ENCODE assay signal across 17 mouse cellular contexts in the genomic region with DNA sequence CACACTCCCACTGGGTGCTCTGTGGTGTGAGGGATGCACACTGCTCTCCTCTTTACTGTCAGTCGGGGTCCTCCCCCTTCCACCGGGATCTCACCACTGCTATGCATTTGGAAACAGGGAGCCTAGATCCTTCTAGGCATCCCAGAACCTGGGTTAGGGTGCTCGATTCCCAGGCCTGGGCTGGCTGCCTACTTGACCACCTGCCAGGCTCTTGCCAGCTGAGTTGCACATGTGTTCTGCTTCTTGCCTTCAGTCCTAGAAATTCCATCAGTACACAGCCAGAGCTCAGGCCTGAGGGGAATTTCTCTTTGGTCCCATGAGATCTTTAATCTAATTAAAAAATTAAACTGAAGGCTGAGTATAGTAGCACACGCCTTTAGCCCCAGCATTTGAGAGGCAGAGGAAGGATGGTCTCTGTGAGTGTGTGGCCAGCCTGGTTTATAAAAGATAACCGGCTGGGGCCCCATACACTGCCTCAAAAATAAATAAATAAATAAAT. TPM values are rescaled to one million over a fixed set of nuclear protein-coding genes. Genes with fewer than 3 reads are reported as not detected.
A peak's percentile ranks its signal among the peaks of the same experiment; 100 is the strongest.
DNase-seq lines count a peak whose midpoint lies in the region; ATAC-seq and TF ChIP-seq lines count a peak whose summit lies in the region.
"Had no signal": no experiment of that assay in that cellular context is flagged by ENCODE, and none has a peak within 500 bp of the region (broad histone marks: within the 10 kb centered on the region; RNA-seq: fewer than 3 reads in every experiment).

No protein-coding gene starts in this region.

- H3K27ac ChIP-seq in heart, embryonic 14.5 days (replicated peaks in 1 of 2; ENCODE audit: control insufficient read depth in 1 of 2, insufficient read depth in 1 of 2, low read depth in 2 of 2, low read length in 2 of 2) = no peak overlapping the region
- no peak overlapping the region for H3K27ac ChIP-seq in liver, embryonic 11.5 days (ENCODE audit: low read depth, low read length)
- no peak overlapping the region for H3K27ac ChIP-seq in liver, postnatal 0 days (ENCODE audit: low read depth)
- H3K27ac ChIP-seq in limb, embryonic 14.5 days (replicated peaks; ENCODE audit: low read depth, low read length) = 0 out of 2 replicates have a peak overlapping the region, but pooled peaks have one; percentile 19
- H3K27ac ChIP-seq: embryonic facial prominence, embryonic 15.5 days; hindbrain, embryonic 14.5 days had no signal

- peaks cover 11 to 16% of the 10 kb centered on the region in 2 experiments for H3K4me1 ChIP-seq in heart, embryonic 14.5 days (ENCODE audit: control insufficient read depth in 2 of 2, insufficient read depth in 2 of 2, low read length in 2 of 2)
- peaks cover 15% of the 10 kb centered on the region for H3K4me1 ChIP-seq in liver, embryonic 11.5 days (replicated peaks; ENCODE audit: control insufficient read depth, insufficient read depth, low read length)
- H3K4me1 ChIP-seq in liver, postnatal 0 days (ENCODE audit: insufficient read depth) = peaks cover 13% of the 10 kb centered on the region
- H3K4me1 ChIP-seq in limb, embryonic 14.5 days (ENCODE audit: control insufficient read depth, insufficient read depth, low read length) = peaks cover 10% of the 10 kb centered on the region

- H3K9me3 ChIP-seq in heart, embryonic 14.5 days (ENCODE audit: control insufficient read depth, low read length) = no peaks in the 10 kb centered on the region
- H3K9me3 ChIP-seq in liver, embryonic 11.5 days (ENCODE audit: control insufficient read depth, low read length) = no peaks in the 10 kb centered on the region
- no peaks in the 10 kb centered on the region for H3K9me3 ChIP-seq in liver, postnatal 0 days (ENCODE audit: low read length)
- no peaks in the 10 kb centered on the region for H3K9me3 ChIP-seq in limb, embryonic 14.5 days (ENCODE audit: control insufficient read depth, low read length)
- H3K9me3 ChIP-seq: embryonic facial prominence, embryonic 15.5 days had no signal

- no peak for TF ChIP-seq CTCF in liver, postnatal 0 days (IDR thresholded peaks at IDR 0.05; ENCODE audit: low read depth)

- no peak overlapping the region for H3K4me3 ChIP-seq in heart, embryonic 14.5 days (ENCODE audit: control insufficient read depth in 1 of 2, insufficient read depth in 1 of 2, low read depth in 1 of 2, low read length in 2 of 2)
- no peak overlapping the region for H3K4me3 ChIP-seq in liver, embryonic 11.5 days (ENCODE audit: low read depth, low read length)
- H3K4me3 ChIP-seq in liver, postnatal 0 days (ENCODE audit: low read depth, low read length) = no peak overlapping the region
- no peak overlapping the region for H3K4me3 ChIP-seq in limb, embryonic 14.5 days (replicated peaks; ENCODE audit: low read length)
- H3K4me3 ChIP-seq: embryonic facial prominence, embryonic 15.5 days had no signal

- no peaks in the 10 kb centered on the region for H3K27me3 ChIP-seq in heart, embryonic 14.5 days (ENCODE audit: control insufficient read depth, insufficient read depth, low read length)
- H3K27me3 ChIP-seq in liver, embryonic 11.5 days (replicated peaks; ENCODE audit: control insufficient read depth, insufficient read depth, low read length) = no peaks in the 10 kb centered on the region
- H3K27me3 ChIP-seq in liver, postnatal 0 days (ENCODE audit: insufficient read depth, low read length) = no peaks in the 10 kb centered on the region
- no peaks in the 10 kb centered on the region for H3K27me3 ChIP-seq in limb, embryonic 14.5 days (ENCODE audit: control insufficient read depth, insufficient read depth, low read length)
- H3K27me3 ChIP-seq: embryonic facial prominence, embryonic 15.5 days had no signal

- WGBS in heart, embryonic 14.5 days = 71% methylated on average over 5 of the region's 5 CpGs
- 67% methylated on average over 5 of the region's 5 CpGs for WGBS in liver, embryonic 11.5 days
- 73% methylated on average over 5 of the region's 5 CpGs for WGBS in liver, postnatal 0 days (ENCODE audit: insufficient replicate concordance)
- WGBS in limb, embryonic 14.5 days = 63% methylated on average over 5 of the region's 5 CpGs

- ATAC-seq in heart, embryonic 14.5 days (ENCODE audit: insufficient number of reproducible peaks, insufficient read depth, low FRiP score, low read depth) = no peak
- no peak for ATAC-seq in liver, embryonic 11.5 days (replicated peaks; ENCODE audit: low FRiP score)
- ATAC-seq in liver, postnatal 0 days = no peak
- no peak for ATAC-seq in limb, embryonic 14.5 days (ENCODE audit: low FRiP score, low read depth)

- DNase-seq in adrenal gland, adult 2 months = peak; percentile 50
- no peak for DNase-seq in adrenal gland, adult 18-20 months (ENCODE audit: low spot score in 2 of 2)
- no peak for DNase-seq in heart, postnatal 36 days
- no peak for DNase-seq in liver, embryonic 11.5 days (ENCODE audit: low spot score)
- no peak for DNase-seq in liver, postnatal 0 days
- DNase-seq in limb, embryonic 14.5 days (ENCODE audit: low spot score) = no peak
- no peak for DNase-seq in left cerebral cortex, adult 11 months (ENCODE audit: low spot score)
- DNase-seq: adrenal gland, postnatal 25 days; cerebellum, postnatal 14 days; kidney, postnatal 10 days; layer of hippocampus, adult 9-11 months; lung, embryonic 14.5 days had no signal

- H3K9ac ChIP-seq in heart, embryonic 14.5 days (ENCODE audit: low read length) = 0 out of 2 replicates have a peak overlapping the region, but pooled peaks have one; percentile 25
- H3K9ac ChIP-seq in liver, embryonic 11.5 days (ENCODE audit: low read depth, low read length) = 0 out of 2 replicates have a peak overlapping the region, but pooled peaks have one; percentile 16
- no peak overlapping the region for H3K9ac ChIP-seq in liver, postnatal 0 days (replicated peaks)
- H3K9ac ChIP-seq in limb, embryonic 14.5 days (ENCODE audit: low read depth, low read length, severe bottlenecking) = no peak overlapping the region
- H3K9ac ChIP-seq: embryonic facial prominence, embryonic 15.5 days; hindbrain, embryonic 14.5 days; lung, embryonic 14.5 days had no signal

- no peak overlapping the region for H3K4me2 ChIP-seq in heart, embryonic 14.5 days (ENCODE audit: low read length)
- no peak overlapping the region for H3K4me2 ChIP-seq in liver, embryonic 11.5 days
- no peak overlapping the region for H3K4me2 ChIP-seq in liver, postnatal 0 days (ENCODE audit: low read depth, low read length)
- H3K4me2 ChIP-seq in limb, embryonic 14.5 days (replicated peaks; ENCODE audit: low read depth, low read length, severe bottlenecking) = no peak overlapping the region
- H3K4me2 ChIP-seq: embryonic facial prominence, embryonic 15.5 days; hindbrain, embryonic 14.5 days; lung, embryonic 14.5 days had no signal

- intact Hi-C loops in heart, postnatal 36 days (cut with DNase I) = no loop called here

- H3K36me3 ChIP-seq in heart, embryonic 14.5 days (ENCODE audit: control insufficient read depth, insufficient read depth, low read length) = no peaks in the 10 kb centered on the region
- no peaks in the 10 kb centered on the region for H3K36me3 ChIP-seq in liver, embryonic 11.5 days (ENCODE audit: control insufficient read depth, insufficient read depth, low read length)
- H3K36me3 ChIP-seq in liver, postnatal 0 days (replicated peaks; ENCODE audit: insufficient read depth, low read length) = no peaks in the 10 kb centered on the region
- H3K36me3 ChIP-seq in limb, embryonic 14.5 days (ENCODE audit: control insufficient read depth, insufficient read depth, low read length) = no peaks in the 10 kb centered on the region
- H3K36me3 ChIP-seq: embryonic facial prominence, embryonic 15.5 days had no signal

- TF ChIP-seq POLR2A in limb, embryonic 14.5 days (IDR thresholded peaks at IDR 0.05; ENCODE audit: borderline replicate concordance, extremely low read depth, insufficient read depth, insufficient read length) = no peak

- no peak for TF ChIP-seq EP300 in liver, postnatal 0 days (IDR thresholded peaks at IDR 0.05; ENCODE audit: low read depth)

RNA-seq across cellular contexts. Expression of a gene that starts 8.8 kb away (rescaled TPM):
- 100 to 1,000 TPM; 214 to 246 TPM for total RNA-seq in adrenal gland, adult 2 months (2021)
- polyA plus RNA-seq in adrenal gland, adult 2 months (2012; rRNA removed) = 1,009 and 1,256 TPM in 2 replicates
- 100 to 1,000 TPM; 228 to 252 TPM for total RNA-seq in adrenal gland, adult 18-20 months (2021)
- 122 and 137 TPM in 2 replicates for polyA plus RNA-seq in heart, embryonic 14.5 days (2014; fragmentation: Nextera tagmentation; extraction: Ambion mirVana)
- total RNA-seq in heart, postnatal 36 days (2021) = 100 to 1,000 TPM; 124 to 138 TPM
- polyA plus RNA-seq in liver, embryonic 11.5 days (2014; fragmentation: Nextera tagmentation; extraction: Ambion mirVana) = 43.0 and 47.2 TPM in 2 replicates
- polyA plus RNA-seq in liver, postnatal 0 days (2015; fragmentation: Nextera tagmentation; extraction: Ambion mirVana) = 19.6 and 38.4 TPM in 2 replicates
- polyA plus RNA-seq in limb, embryonic 14.5 days (2012; rRNA removed) = 218 and 287 TPM in 2 replicates
- polyA plus RNA-seq in limb, embryonic 14.5 days (2014; fragmentation: Nextera tagmentation; extraction: Ambion mirVana) = 115 and 119 TPM in 2 replicates

RNA-seq across cellular contexts. Expression of a gene that starts 13.3 kb away (rescaled TPM):
- total RNA-seq in adrenal gland, adult 2 months (2021) = under 1 TPM in 1 of 2 experiments, not detected in 1; 0.12 TPM
- polyA plus RNA-seq in adrenal gland, adult 2 months (2012; rRNA removed) = 0.25 and 0.28 TPM in 2 replicates
- under 1 TPM in 1 of 2 experiments, not detected in 1; 0.10 TPM for total RNA-seq in adrenal gland, adult 18-20 months (2021)
- polyA plus RNA-seq in heart, embryonic 14.5 days (2014; fragmentation: Nextera tagmentation; extraction: Ambion mirVana) = not detected in 2 replicates
- under 1 TPM in 1 of 2 experiments, not detected in 1; 0.06 TPM for total RNA-seq in heart, postnatal 36 days (2021)
- not detected in 2 replicates for polyA plus RNA-seq in liver, embryonic 11.5 days (2014; fragmentation: Nextera tagmentation; extraction: Ambion mirVana)
- 0.02 TPM in 1 of 2 replicates, not detected in the other for polyA plus RNA-seq in liver, postnatal 0 days (2015; fragmentation: Nextera tagmentation; extraction: Ambion mirVana)
- 0.04 and 0.08 TPM in 2 replicates for polyA plus RNA-seq in limb, embryonic 14.5 days (2012; rRNA removed)
- polyA plus RNA-seq in limb, embryonic 14.5 days (2014; fragmentation: Nextera tagmentation; extraction: Ambion mirVana) = 0.10 TPM in 1 of 2 replicates, not detected in the other

RNA-seq across cellular contexts. Expression of a gene that starts 16.9 kb away (rescaled TPM):
- 10 to 100 TPM; 65.2 to 88.5 TPM for total RNA-seq in adrenal gland, adult 2 months (2021)
- polyA plus RNA-seq in adrenal gland, adult 2 months (2012; rRNA removed) = 81.3 and 112 TPM in 2 replicates
- 10 to 100 TPM; 73.2 to 75.9 TPM for total RNA-seq in adrenal gland, adult 18-20 months (2021)
- polyA plus RNA-seq in heart, embryonic 14.5 days (2014; fragmentation: Nextera tagmentation; extraction: Ambion mirVana) = 316 and 334 TPM in 2 replicates
- 10 to 100 TPM; 64.0 to 66.8 TPM for total RNA-seq in heart, postnatal 36 days (2021)
- 342 and 357 TPM in 2 replicates for polyA plus RNA-seq in liver, embryonic 11.5 days (2014; fragmentation: Nextera tagmentation; extraction: Ambion mirVana)
- 98.5 and 103 TPM in 2 replicates for polyA plus RNA-seq in liver, postnatal 0 days (2015; fragmentation: Nextera tagmentation; extraction: Ambion mirVana)
- polyA plus RNA-seq in limb, embryonic 14.5 days (2012; rRNA removed) = 172 and 182 TPM in 2 replicates
- polyA plus RNA-seq in limb, embryonic 14.5 days (2014; fragmentation: Nextera tagmentation; extraction: Ambion mirVana) = 247 and 256 TPM in 2 replicates

RNA-seq across cellular contexts. Expression of a gene that starts 28.4 kb away (rescaled TPM):
- total RNA-seq in adrenal gland, adult 2 months (2021) = under 1 TPM in 1 of 2 experiments, not detected in 1; 0.69 TPM
- 0.51 and 0.97 TPM in 2 replicates for polyA plus RNA-seq in adrenal gland, adult 2 months (2012; rRNA removed)
- total RNA-seq in adrenal gland, adult 18-20 months (2021) = under 1 TPM in 1 of 2 experiments, not detected in 1; 0.53 TPM
- polyA plus RNA-seq in heart, embryonic 14.5 days (2014; fragmentation: Nextera tagmentation; extraction: Ambion mirVana) = not detected in 2 replicates
- total RNA-seq in heart, postnatal 36 days (2021) = not detected
- polyA plus RNA-seq in liver, embryonic 11.5 days (2014; fragmentation: Nextera tagmentation; extraction: Ambion mirVana) = 0.15 TPM in 1 of 2 replicates, not detected in the other
- polyA plus RNA-seq in liver, postnatal 0 days (2015; fragmentation: Nextera tagmentation; extraction: Ambion mirVana) = 0.22 and 0.25 TPM in 2 replicates
- polyA plus RNA-seq in limb, embryonic 14.5 days (2012; rRNA removed) = not detected in 2 replicates
- polyA plus RNA-seq in limb, embryonic 14.5 days (2014; fragmentation: Nextera tagmentation; extraction: Ambion mirVana) = not detected in 2 replicates
- total RNA-seq: adrenal gland, postnatal 25 days; left cerebral cortex, postnatal 36 days; monocyte, adult 5-6 weeks had no signal
- polyA plus RNA-seq: embryonic facial prominence, embryonic 15.5 days; hindbrain, embryonic 14.5 days; lung, embryonic 14.5 days had no signal

RNA-seq across cellular contexts. Expression of a gene that starts 29.8 kb away (rescaled TPM):
- 100 to 1,000 TPM; 115 to 127 TPM for total RNA-seq in adrenal gland, adult 2 months (2021)
- 115 and 117 TPM in 2 replicates for polyA plus RNA-seq in adrenal gland, adult 2 months (2012; rRNA removed)
- 100 to 1,000 TPM; 101 to 153 TPM for total RNA-seq in adrenal gland, adult 18-20 months (2021)
- polyA plus RNA-seq in heart, embryonic 14.5 days (2014; fragmentation: Nextera tagmentation; extraction: Ambion mirVana) = 39.7 and 46.6 TPM in 2 replicates
- total RNA-seq in heart, postnatal 36 days (2021) = 10 to 100 TPM; 39.6 to 44.9 TPM
- 33.7 and 34.6 TPM in 2 replicates for polyA plus RNA-seq in liver, embryonic 11.5 days (2014; fragmentation: Nextera tagmentation; extraction: Ambion mirVana)
- polyA plus RNA-seq in liver, postnatal 0 days (2015; fragmentation: Nextera tagmentation; extraction: Ambion mirVana) = 31.0 and 32.2 TPM in 2 replicates
- polyA plus RNA-seq in limb, embryonic 14.5 days (2012; rRNA removed) = 47.6 and 59.8 TPM in 2 replicates
- 64.1 and 68.7 TPM in 2 replicates for polyA plus RNA-seq in limb, embryonic 14.5 days (2014; fragmentation: Nextera tagmentation; extraction: Ambion mirVana)

Comparison
In these comparisons a context has a peak if more than half of its experiments do, and no peak if none do; other contexts are left out.
1. H3K9ac ChIP-seq: peak in heart, embryonic 14.5 days (single experiment) and liver, embryonic 11.5 days (single experiment); none in liver, postnatal 0 days (single experiment) and limb, embryonic 14.5 days (single experiment).